In the genomic region with DNA sequence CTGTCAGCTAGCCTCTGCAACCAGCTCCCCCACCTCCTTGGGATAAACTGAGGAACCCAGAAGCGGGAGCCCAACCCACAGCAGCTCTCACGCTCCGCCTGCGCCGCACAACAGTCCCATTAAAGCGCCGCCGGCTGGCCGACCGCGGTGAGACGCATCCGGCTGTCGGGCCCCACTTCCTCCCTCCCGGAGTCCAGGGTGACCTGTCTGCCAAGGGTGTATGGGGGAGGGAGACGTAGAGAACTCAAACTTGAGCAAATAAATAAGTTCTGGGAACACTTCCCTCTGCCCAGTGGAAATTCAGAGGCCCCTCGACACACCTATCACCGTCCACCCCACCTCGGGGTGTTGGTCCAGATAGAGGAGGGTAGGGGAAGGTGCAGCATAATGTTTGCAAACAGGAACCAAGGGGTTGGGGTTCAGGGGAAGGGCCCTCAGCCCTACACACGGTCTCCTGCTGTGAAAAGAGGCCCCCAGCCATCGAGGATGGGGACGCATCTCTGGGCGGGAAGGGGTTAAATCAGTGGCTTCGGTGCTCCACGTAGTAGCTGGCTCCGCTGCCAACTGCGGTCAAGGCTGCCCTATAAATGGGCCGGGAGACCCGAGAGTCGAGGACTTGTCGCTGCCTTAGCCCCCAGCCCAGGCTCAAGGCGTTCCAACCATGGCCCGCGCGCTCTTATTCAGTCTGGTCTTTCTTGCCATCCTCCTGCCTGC, we compare ENCODE assay signal across 9 mouse cellular contexts. TPM values are rescaled to one million over a fixed set of nuclear protein-coding genes. Genes with fewer than 3 reads are reported as not detected.
DNase-seq lines count a peak whose midpoint lies in the region; ATAC-seq lines count a peak whose summit lies in the region.
"Had no signal": no experiment of that assay in that cellular context is flagged by ENCODE, and none has a peak within 500 bp of the region (broad histone marks: within the 10 kb centered on the region; RNA-seq: fewer than 3 reads in every experiment).

A gene (plus strand): TSS at position 611 of the 714 bp plus-strand sequence.

- no peak for ATAC-seq in heart, embryonic 14.5 days (ENCODE audit: insufficient number of reproducible peaks, insufficient read depth, low FRiP score, low read depth)
- ATAC-seq in kidney, embryonic 15.5 days (replicated peaks; ENCODE audit: low FRiP score): peak; percentile 27; the same call in 1 of the 2 replicates

- peaks cover 12 to 14% of the 10 kb centered on the region in 2 experiments for H3K4me1 ChIP-seq in heart, embryonic 14.5 days (ENCODE audit: control insufficient read depth in 2 of 2, insufficient read depth in 2 of 2, low read length in 2 of 2)
- H3K4me1 ChIP-seq in kidney, embryonic 15.5 days: peaks cover 16% of the 10 kb centered on the region

- H3K9ac ChIP-seq in heart, embryonic 14.5 days (ENCODE audit: low read length): peak within 1 kb of the TSS; percentile 67
- peak within 1 kb of the TSS; percentile 9; the same call in 1 of the 2 replicates for H3K9ac ChIP-seq in kidney, embryonic 15.5 days

- no peak within 1 kb of the TSS for H3K27ac ChIP-seq in heart, embryonic 14.5 days (replicated peaks in 1 of 2; ENCODE audit: control insufficient read depth in 1 of 2, insufficient read depth in 1 of 2, low read depth in 2 of 2, low read length in 2 of 2)
- H3K27ac ChIP-seq in kidney, embryonic 15.5 days: no peak within 1 kb of the TSS

- H3K27me3 ChIP-seq in heart, embryonic 14.5 days (ENCODE audit: control insufficient read depth, insufficient read depth, low read length): peaks cover 15% of the 10 kb centered on the region
- peaks cover 12% of the 10 kb centered on the region; the same call in 1 of the 2 replicates for H3K27me3 ChIP-seq in kidney, embryonic 15.5 days

- peak within 1 kb of the TSS; percentile 30 for H3K4me3 ChIP-seq in heart, embryonic 14.5 days (ENCODE audit: control insufficient read depth in 1 of 2, insufficient read depth in 1 of 2, low read depth in 1 of 2, low read length in 2 of 2)
- H3K4me3 ChIP-seq in kidney, embryonic 15.5 days (replicated peaks): peak within 1 kb of the TSS; percentile 24

- H3K4me2 ChIP-seq in heart, embryonic 14.5 days (ENCODE audit: low read length): peak within 1 kb of the TSS; percentile 73
- H3K4me2 ChIP-seq in kidney, embryonic 15.5 days: peak within 1 kb of the TSS; percentile 50

- WGBS in heart, embryonic 14.5 days: 2% methylated on average over 35 of the region's 35 CpGs
- WGBS in kidney, embryonic 15.5 days: 9% methylated on average over 35 of the region's 35 CpGs

- H3K9me3 ChIP-seq in heart, embryonic 14.5 days (ENCODE audit: control insufficient read depth, low read length): no peaks in the 10 kb centered on the region
- no peaks in the 10 kb centered on the region for H3K9me3 ChIP-seq in kidney, embryonic 15.5 days (replicated peaks)
- H3K9me3 ChIP-seq: G1E had no signal

- 0 out of 2 replicates have a peak, but pooled peaks cover 7% of the 10 kb centered on the region for H3K36me3 ChIP-seq in heart, embryonic 14.5 days (ENCODE audit: control insufficient read depth, insufficient read depth, low read length)
- peaks cover 13% of the 10 kb centered on the region for H3K36me3 ChIP-seq in kidney, embryonic 15.5 days
- H3K36me3 ChIP-seq: G1E had no signal

- peak; percentile 51 to 60 for DNase-seq in layer of hippocampus, postnatal 10 days (ENCODE audit: low spot score in 2 of 2)
- no peak for DNase-seq in layer of hippocampus, postnatal 14 days (ENCODE audit: low spot score in 2 of 2)
- peak; percentile 78 for DNase-seq in embryo, embryonic 11 days
- peak; percentile 82 for DNase-seq in lung, postnatal 10 days
- peak; percentile 60 for DNase-seq in retina, embryonic 14.5 days (ENCODE audit: low spot score)
- no peak for DNase-seq in Muller cell, postnatal 12 days (ENCODE audit: inconsistent ontology term)

RNA-seq across cellular contexts. Expression of the gene that starts here (rescaled TPM):
- total RNA-seq in layer of hippocampus, postnatal 10 days (2021): 1 to 10 TPM in 1 of 2 experiments, under 1 TPM in 1; 0.78 to 1.4 TPM
- total RNA-seq in layer of hippocampus, postnatal 14 days (2021): 1 to 10 TPM; 1.3 to 2.4 TPM
- 0.15 and 0.42 TPM in 2 replicates for polyA plus RNA-seq in heart, embryonic 14.5 days (2014; fragmentation: Nextera tagmentation; extraction: Ambion mirVana)
- 0.23 and 1.1 TPM in 2 replicates for polyA plus RNA-seq in kidney, embryonic 15.5 days (2015; fragmentation: Nextera tagmentation; extraction: Ambion mirVana)
- polyA plus RNA-seq: G1E had no signal

Comparison
In these comparisons a context has a peak if more than half of its experiments do, and no peak if none do; other contexts are left out.
1. DNase-seq: peak in layer of hippocampus, postnatal 10 days (2 of 2), embryo, embryonic 11 days (single experiment), lung, postnatal 10 days (single experiment) and retina, embryonic 14.5 days (single experiment); none in layer of hippocampus, postnatal 14 days (0 of 2) and Muller cell, postnatal 12 days (single experiment).